Mouse (Mus musculus) thymus, postnatal 4 days (tissue): ENCODE measurements at regions not wholly inside any gene's neighbourhood (a gene's known extent, or its start where the extent isn't known, plus 50 kb on each side); places are given as distances from the start of the nearest gene placed in this dataset.

Experiments
- DNase-seq: peaks from one replicate; pipeline ENCODE4 v3.0.0; 2021

DNA sequence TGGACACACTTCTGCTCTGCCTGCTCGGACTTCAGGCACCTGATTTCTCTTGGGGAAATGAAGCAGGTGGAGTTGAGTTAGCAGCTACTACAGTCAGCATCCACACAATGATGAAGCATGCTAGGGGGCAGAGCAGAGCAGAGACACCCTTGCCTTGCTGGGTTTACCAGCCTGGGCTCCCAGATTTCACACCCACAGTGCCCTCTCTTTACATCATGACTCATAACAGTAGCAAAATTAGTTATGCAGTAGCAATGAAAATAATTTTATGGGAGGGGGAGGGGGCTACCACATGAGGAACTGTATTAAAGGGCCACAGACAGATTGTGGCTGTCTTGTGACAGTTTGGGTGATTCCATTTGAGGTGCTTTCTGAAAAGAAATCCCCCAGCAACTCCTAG lies 50.0 kb upstream of the Rflna start:
- DNase-seq, result peak; percentile 40
